Mouse (Mus musculus) left cerebral cortex, postnatal 25 days (tissue): ENCODE results near the gene Sod3. TPM values are rescaled to one million over a fixed set of nuclear protein-coding genes. Genes with fewer than 3 reads are reported as not detected.

Experiments
- DNase-seq, 2 experiments: peaks; one replicate each; pipeline ENCODE4 v3.0.0; 2022; ENCODE audit warnings: low spot score in 2 of 2, mixed read lengths in 1 of 2
- intact Hi-C: fragments of 180-260 bp; cut with DNase I; formaldehyde crosslinking; loops from one replicate; pipeline ENCODE4 v1.15.1; 2025
- total RNA-seq, 2 experiments: library from RNA; stranded (reverse); gene quantifications; 2 replicates each; pipeline ENCODE4 v1.2.3; 2021

The Sod3 gene
- total RNA-seq, 2 experiments from 2014 or later, result 6.9 to 8.6 TPM

DNA sequence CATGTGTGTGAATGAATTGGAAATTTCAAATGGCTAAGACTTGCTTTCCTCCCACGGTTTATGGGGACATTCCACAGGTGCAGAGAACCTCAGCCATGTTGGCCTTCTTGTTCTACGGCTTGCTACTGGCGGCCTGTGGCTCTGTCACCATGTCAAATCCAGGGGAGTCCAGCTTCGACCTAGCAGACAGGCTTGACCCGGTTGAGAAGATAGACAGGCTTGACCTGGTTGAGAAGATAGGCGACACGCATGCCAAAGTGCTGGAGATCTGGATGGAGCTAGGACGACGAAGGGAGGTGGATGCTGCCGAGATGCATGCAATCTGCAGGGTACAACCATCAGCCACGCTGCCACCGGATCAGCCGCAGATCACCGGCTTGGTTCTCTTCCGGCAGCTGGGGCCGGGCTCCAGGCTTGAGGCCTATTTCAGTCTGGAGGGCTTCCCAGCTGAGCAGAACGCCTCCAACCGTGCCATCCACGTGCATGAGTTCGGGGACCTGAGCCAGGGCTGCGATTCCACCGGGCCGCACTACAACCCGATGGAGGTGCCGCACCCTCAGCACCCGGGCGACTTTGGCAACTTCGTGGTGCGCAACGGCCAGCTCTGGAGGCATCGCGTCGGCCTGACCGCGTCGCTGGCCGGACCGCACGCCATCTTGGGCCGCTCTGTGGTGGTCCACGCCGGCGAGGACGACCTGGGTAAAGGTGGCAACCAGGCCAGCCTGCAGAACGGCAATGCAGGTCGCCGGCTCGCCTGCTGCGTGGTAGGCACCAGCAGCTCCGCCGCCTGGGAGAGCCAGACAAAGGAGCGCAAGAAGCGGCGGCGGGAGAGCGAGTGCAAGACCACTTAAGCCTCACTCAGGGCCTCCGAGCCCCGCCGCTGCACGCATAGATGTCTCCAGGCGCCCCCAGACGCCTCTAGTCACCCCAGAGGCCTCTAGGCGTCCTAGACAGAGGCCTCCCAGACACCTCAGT lies 4.6 kb downstream of the Sod3 start:
- intact Hi-C loops, result no loop called here
- no peak for DNase-seq

GRCm38 (mm10) chr5:52370901-52371300 lies 7.3 kb downstream of the Sod3 start:
- intact Hi-C loops, result no loop called here
- no peak for DNase-seq

DNA sequence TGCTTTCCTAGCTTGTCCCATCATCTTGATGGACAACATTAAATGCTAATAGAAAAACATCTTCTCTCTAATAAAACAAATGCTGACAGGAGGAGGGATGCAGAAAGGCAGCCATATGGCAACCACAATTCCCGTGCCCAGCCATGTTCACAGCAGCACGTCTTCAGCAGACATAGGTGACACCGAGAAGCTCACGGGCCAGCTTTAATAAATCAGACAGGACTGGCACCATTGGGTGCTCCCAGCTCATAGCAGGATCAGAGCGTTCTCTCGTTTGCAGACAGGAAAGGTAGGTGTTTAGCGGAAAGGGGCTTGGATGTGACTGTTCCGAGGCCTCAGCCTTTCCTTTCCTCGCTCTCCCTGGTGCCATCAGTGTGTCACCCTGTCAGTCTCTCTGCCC lies 12.3 kb downstream of the Sod3 start:
- intact Hi-C loops, result no loop called here
- no peak for DNase-seq

DNA sequence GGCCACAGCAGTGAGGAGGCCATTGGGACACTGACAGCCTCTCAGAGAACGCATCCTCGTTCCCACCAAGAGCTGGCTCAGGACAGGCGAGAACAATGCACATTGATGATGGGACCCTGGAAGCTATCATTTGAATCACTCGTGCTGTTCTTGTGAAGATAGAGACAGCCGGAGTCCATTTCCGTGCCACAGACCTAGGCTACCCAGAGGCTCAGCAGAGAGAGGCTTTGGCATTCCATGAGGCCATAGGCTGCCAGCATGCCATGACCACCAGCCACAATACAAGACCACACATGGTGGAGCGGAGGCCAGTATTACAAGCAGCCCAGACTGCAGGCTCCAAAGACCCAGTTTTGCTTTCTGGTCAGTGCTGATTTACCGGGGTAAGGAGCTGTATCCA lies 19.2 kb downstream of the Sod3 start:
- DNase-seq, result no peak
- intact Hi-C loops, result no loop called here

DNA sequence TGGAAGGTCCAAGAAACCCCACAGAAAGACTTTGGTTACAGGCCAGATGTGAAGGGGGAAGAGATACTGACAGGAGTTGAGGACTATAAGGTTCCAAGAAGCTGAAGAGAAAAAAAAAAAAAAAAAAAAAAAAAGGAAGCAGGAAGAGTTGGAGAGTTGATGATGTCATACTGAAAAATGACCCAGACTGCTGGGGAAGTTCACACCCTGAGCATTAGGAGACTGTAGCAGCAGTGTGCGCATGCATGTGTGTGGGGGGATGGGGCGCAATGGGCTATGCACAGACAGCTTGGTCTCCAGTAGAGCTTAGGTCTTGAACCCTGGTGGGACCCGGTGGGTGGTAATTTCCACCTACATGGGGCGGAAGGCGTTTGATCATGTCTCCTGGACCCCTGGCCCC lies 20.2 kb downstream of the Sod3 start:
- intact Hi-C loops, result no loop called here
- DNase-seq, result no peak

DNA sequence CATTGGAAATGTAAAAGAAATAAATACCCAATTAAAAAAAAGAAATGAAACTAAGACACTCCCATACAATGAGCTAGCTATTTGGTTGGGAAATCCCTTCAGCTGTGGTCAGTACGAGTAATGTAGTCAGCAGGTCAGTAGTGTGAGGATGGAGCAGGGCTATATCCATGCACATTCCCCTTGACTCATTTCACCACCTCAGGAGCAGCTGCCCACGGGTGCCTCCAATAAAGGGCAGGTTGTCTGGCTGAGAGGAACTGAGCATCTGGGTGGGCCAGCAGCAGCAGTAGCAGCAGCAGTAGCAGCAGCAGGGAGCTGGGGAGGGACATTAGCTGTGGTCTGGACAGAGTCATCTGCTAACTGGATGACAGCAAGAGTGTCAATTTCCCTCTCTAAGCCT lies 22.4 kb downstream of the Sod3 start:
- intact Hi-C loops, result no loop called here
- DNase-seq, result no peak

DNA sequence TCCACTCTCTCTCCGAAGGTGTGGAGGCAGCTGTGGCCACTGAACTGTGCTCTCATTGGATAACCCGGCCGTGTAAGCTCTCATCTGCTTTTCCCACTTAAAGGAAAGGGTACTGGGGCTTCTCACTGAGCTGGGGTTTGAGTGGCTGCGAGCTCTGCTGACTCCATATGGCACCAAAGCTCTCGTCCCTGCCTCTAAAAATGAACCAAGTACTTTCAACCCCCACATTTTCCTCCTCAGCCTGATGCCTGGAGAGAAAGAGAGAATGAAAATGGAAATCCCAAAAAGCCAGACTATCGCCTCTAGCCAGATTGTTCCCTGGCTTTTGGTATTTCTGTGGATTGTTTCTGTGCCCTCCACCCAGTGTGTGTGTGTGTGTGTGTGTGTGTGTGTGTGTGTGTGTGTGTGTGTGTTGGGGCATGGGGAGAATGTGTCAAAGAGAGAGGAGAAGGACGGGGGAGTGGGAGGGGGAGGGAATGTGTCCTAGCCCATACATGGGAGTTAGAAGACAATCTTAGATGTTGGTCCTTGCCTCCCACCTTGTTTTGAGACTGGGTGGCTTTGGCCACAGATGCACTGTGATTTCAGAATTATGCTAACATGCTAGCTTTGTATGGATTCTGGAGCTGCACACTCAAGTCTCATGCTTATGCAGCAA lies 24.6 kb downstream of the Sod3 start:
- intact Hi-C loops, result loop anchor here (1.0 kb wide), 2 partner anchors 125 to 175 kb away; no protein-coding TSS in a partner anchor

DNA sequence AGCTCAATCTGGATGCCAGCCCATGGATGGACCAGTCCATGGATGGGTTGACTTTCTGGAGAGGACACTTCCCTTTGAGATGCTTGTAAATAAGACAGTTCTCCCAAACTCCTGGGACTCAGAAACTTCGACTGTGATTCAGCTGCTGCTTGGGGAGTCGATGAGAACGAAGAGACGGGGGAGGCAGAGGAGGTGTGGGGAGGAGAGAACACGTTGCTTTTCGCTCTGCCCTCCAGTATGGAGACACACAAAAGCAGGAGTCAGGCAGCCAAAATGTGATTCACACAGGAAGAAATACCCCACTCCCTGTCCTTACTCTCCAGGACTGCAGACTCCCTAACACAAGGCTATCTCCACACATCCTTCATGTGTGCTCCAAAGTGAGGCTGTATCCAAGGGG lies 26.8 kb downstream of the Sod3 start:
- peak in 1 of 2 experiments; percentile 86 for DNase-seq
- intact Hi-C loops, result loop anchor here (2.0 kb wide), 2 partner anchors 80 to 276 kb away; partner anchors contain the start of gene Ccdc149

More for the DNA sequence above, 24.6 kb downstream of the Sod3 start:
- peak in 1 of 2 experiments; percentile 87 for DNase-seq

GRCm38 (mm10) chr5:52391471-52391870 lies 27.9 kb downstream of the Sod3 start:
- intact Hi-C loops, result loop anchor here (2.0 kb wide), 2 partner anchors 79 to 277 kb away; partner anchors contain the start of gene Ccdc149
- peak; percentile 47 to 89 for DNase-seq

GRCm38 (mm10) chr5:52393756-52394155 lies 30.2 kb downstream of the Sod3 start:
- intact Hi-C loops, result no loop called here
- DNase-seq, result peak in 1 of 2 experiments; percentile 52

DNA sequence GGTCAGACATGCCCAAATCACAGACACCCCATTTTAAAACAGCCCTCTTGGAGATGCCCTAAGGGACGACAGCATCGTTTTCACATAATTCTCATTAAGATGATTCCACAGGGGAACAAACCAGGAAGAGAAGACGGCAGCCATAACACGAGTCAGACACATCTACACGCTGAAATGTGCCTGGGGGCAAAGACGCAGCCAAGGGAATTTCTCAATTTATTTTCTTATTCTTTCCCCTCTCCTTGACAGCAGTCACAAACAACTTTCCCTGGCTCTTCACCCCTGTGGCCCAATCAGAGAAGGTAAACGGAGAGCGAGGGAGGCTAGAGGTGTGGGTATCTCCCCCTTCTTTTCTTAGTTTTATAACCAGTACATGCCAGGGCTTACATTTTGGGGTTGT lies 40.8 kb downstream of the Sod3 start:
- DNase-seq, result no peak
- intact Hi-C loops, result no loop called here

GRCm38 (mm10) chr5:52408668-52409315 lies 45.2 kb downstream of the Sod3 start:
- no peak for DNase-seq
- intact Hi-C loops, result no loop called here

GRCm38 (mm10) chr5:52410197-52410596 lies 46.6 kb downstream of the Sod3 start:
- DNase-seq, result no peak
- intact Hi-C loops, result no loop called here

GRCm38 (mm10) chr5:52411567-52411966 lies 48.0 kb downstream of the Sod3 start:
- DNase-seq, result no peak
- intact Hi-C loops, result no loop called here

DNA sequence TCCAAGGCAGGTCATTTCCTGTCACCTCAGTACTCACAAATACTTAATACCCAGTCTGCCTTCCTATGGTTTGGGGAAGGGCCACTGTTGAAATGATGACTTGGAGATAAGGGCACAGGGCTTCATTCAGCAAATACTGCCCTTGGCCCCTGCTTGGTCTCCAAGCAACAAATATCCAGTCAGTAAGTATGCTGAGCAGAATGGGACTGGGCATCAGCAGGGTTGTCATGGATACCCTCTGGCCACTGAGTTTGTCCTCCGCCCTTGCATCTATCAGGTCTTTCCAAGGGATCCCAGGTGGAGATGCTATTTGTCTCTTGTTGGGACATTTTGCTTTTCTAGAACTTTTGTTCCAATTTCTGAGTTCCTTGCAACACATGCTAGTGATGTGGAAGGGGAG lies 51.6 kb downstream of the Sod3 start:
- intact Hi-C loops, result no loop called here
- DNase-seq, result no peak

- intact Hi-C loops, result no loop called here
- no peak for DNase-seq
These were observed 52.3 kb downstream of the Sod3 start for GRCm38 (mm10) chr5:52415917-52416316.

GRCm38 (mm10) chr5:52416485-52416884 lies 52.9 kb downstream of the Sod3 start:
- intact Hi-C loops, result no loop called here
- no peak for DNase-seq
